Comparison of ENCODE assay signal across 8 mouse cellular contexts in genomic region chr13:8744565-8744964, GRCm38 (mm10).
DNase-seq lines count a peak whose midpoint lies in the region; ATAC-seq and TF ChIP-seq lines count a peak whose summit lies in the region.

No protein-coding gene starts in this region.

- no peaks in the 10 kb centered on the region for H3K27me3 ChIP-seq in forebrain, embryonic 11.5 days (ENCODE audit: control insufficient read depth, insufficient read depth, low read length)
- H3K27me3 ChIP-seq in forebrain, embryonic 12.5 days: no peaks in the 10 kb centered on the region
- no peaks in the 10 kb centered on the region for H3K27me3 ChIP-seq in liver, embryonic 14.5 days (ENCODE audit: control insufficient read depth, insufficient read depth, low read length)
- H3K27me3 ChIP-seq in liver, embryonic 12.5 days (replicated peaks): no peaks in the 10 kb centered on the region

- H3K27ac ChIP-seq in forebrain, embryonic 11.5 days (ENCODE audit: low read depth, low read length): no peak overlapping the region
- H3K27ac ChIP-seq in forebrain, embryonic 12.5 days: no peak overlapping the region
- no peak overlapping the region for H3K27ac ChIP-seq in liver, embryonic 14.5 days
- H3K27ac ChIP-seq in liver, embryonic 12.5 days: no peak overlapping the region

- TF ChIP-seq POLR2A in brain, embryonic 14.5 days (IDR thresholded peaks at IDR 0.05; ENCODE audit: borderline replicate concordance, extremely low read depth, insufficient read depth, insufficient read length, poor library complexity, severe bottlenecking): no peak

- peak; percentile 33; the same call in 1 of the 2 replicates for ATAC-seq in forebrain, embryonic 11.5 days (replicated peaks; ENCODE audit: low FRiP score)
- ATAC-seq in forebrain, embryonic 12.5 days (ENCODE audit: low FRiP score): no peak
- ATAC-seq in liver, embryonic 14.5 days (ENCODE audit: insufficient read depth): no peak
- no peak for ATAC-seq in liver, embryonic 12.5 days

- TF ChIP-seq EP300 in liver, embryonic 14.5 days (IDR thresholded peaks at IDR 0.05; ENCODE audit: low read depth): no peak

- H3K9ac ChIP-seq in forebrain, embryonic 11.5 days (ENCODE audit: low read length): no peak overlapping the region
- no peak overlapping the region for H3K9ac ChIP-seq in forebrain, embryonic 12.5 days
- no peak overlapping the region for H3K9ac ChIP-seq in liver, embryonic 14.5 days (replicated peaks)
- no peak overlapping the region for H3K9ac ChIP-seq in liver, embryonic 12.5 days

- no peaks in the 10 kb centered on the region for H3K9me3 ChIP-seq in forebrain, embryonic 11.5 days (ENCODE audit: control insufficient read depth, low read length)
- no peaks in the 10 kb centered on the region for H3K9me3 ChIP-seq in forebrain, embryonic 12.5 days
- no peaks in the 10 kb centered on the region for H3K9me3 ChIP-seq in liver, embryonic 14.5 days (ENCODE audit: control insufficient read depth, low read length)
- H3K9me3 ChIP-seq in liver, embryonic 12.5 days (replicated peaks): no peaks in the 10 kb centered on the region

- H3K4me1 ChIP-seq in forebrain, embryonic 11.5 days (replicated peaks; ENCODE audit: control insufficient read depth, insufficient read depth, low read length): no peaks in the 10 kb centered on the region
- H3K4me1 ChIP-seq in forebrain, embryonic 12.5 days: no peaks in the 10 kb centered on the region
- no peaks in the 10 kb centered on the region for H3K4me1 ChIP-seq in liver, embryonic 14.5 days (replicated peaks; ENCODE audit: control insufficient read depth in 2 of 2, insufficient read depth in 2 of 2, low read length in 1 of 2)
- no peaks in the 10 kb centered on the region for H3K4me1 ChIP-seq in liver, embryonic 12.5 days

- H3K4me2 ChIP-seq in forebrain, embryonic 11.5 days (ENCODE audit: low read depth, low read length, severe bottlenecking): no peak overlapping the region
- H3K4me2 ChIP-seq in forebrain, embryonic 12.5 days: no peak overlapping the region
- H3K4me2 ChIP-seq in liver, embryonic 14.5 days (ENCODE audit: low read depth): no peak overlapping the region
- H3K4me2 ChIP-seq in liver, embryonic 12.5 days: no peak overlapping the region

- DNase-seq in forebrain, embryonic 11.5 days (ENCODE audit: low spot score): no peak
- peak in 2 of 3 experiments; percentile 12 to 13 for DNase-seq in liver, embryonic 14.5 days (ENCODE audit: low read depth in 3 of 3, low spot score in 3 of 3)
- peak; percentile 16 for DNase-seq in brain, embryonic 14.5 days (ENCODE audit: low read depth)
- DNase-seq in kidney, postnatal 10 days: peak; percentile 18
- peak; percentile 15 for DNase-seq in thymus, postnatal 4 days
- DNase-seq in right cerebral cortex, postnatal 4 days: no peak

- TF ChIP-seq CTCF in liver, embryonic 14.5 days (IDR thresholded peaks at IDR 0.05; ENCODE audit: low read depth): peak; percentile 61
- TF ChIP-seq CTCF in brain, embryonic 14.5 days (IDR thresholded peaks at IDR 0.05; ENCODE audit: borderline replicate concordance, extremely low read depth, insufficient read depth, insufficient read length): peak; percentile 52; the same call in 1 of the 2 replicates

- H3K36me3 ChIP-seq in forebrain, embryonic 11.5 days (ENCODE audit: control insufficient read depth, insufficient read depth, low read length): no peaks in the 10 kb centered on the region
- no peaks in the 10 kb centered on the region for H3K36me3 ChIP-seq in forebrain, embryonic 12.5 days (replicated peaks)
- H3K36me3 ChIP-seq in liver, embryonic 14.5 days (replicated peaks; ENCODE audit: control insufficient read depth, insufficient read depth, low read depth): no peaks in the 10 kb centered on the region
- no peaks in the 10 kb centered on the region for H3K36me3 ChIP-seq in liver, embryonic 12.5 days

- 59% methylated on average over 3 of the region's 3 CpGs for WGBS in forebrain, embryonic 11.5 days
- 67% methylated on average over 3 of the region's 3 CpGs for WGBS in forebrain, embryonic 12.5 days
- WGBS in liver, embryonic 14.5 days (ENCODE audit: insufficient replicate concordance): 45% methylated on average over 3 of the region's 3 CpGs
- 44% methylated on average over 3 of the region's 3 CpGs for WGBS in liver, embryonic 12.5 days (ENCODE audit: insufficient replicate concordance)

- no peak overlapping the region for H3K4me3 ChIP-seq in forebrain, embryonic 11.5 days (ENCODE audit: low read depth, low read length)
- H3K4me3 ChIP-seq in forebrain, embryonic 12.5 days (replicated peaks): no peak overlapping the region
- H3K4me3 ChIP-seq in liver, embryonic 14.5 days (ENCODE audit: insufficient read depth in 1 of 2, low read depth in 2 of 2, low read length in 2 of 2): no peak overlapping the region
- no peak overlapping the region for H3K4me3 ChIP-seq in liver, embryonic 12.5 days

Comparison
In these comparisons a context has a peak if more than half of its experiments do, and no peak if none do; other contexts are left out.
1. DNase-seq: peak in liver, embryonic 14.5 days (2 of 3), brain, embryonic 14.5 days (single experiment), kidney, postnatal 10 days (single experiment) and thymus, postnatal 4 days (single experiment); none in forebrain, embryonic 11.5 days (single experiment) and right cerebral cortex, postnatal 4 days (single experiment).